Mouse (Mus musculus): ENCODE results near the gene Papss1. TPM values are rescaled to one million over a fixed set of nuclear protein-coding genes. Genes with fewer than 3 reads are reported as not detected.
A peak's percentile ranks its signal among the peaks of the same experiment; 100 is the strongest.

Papss1 gene
- polyA plus RNA-seq, 1 experiment from 2014 or later: 5.6 TPM

DNA sequence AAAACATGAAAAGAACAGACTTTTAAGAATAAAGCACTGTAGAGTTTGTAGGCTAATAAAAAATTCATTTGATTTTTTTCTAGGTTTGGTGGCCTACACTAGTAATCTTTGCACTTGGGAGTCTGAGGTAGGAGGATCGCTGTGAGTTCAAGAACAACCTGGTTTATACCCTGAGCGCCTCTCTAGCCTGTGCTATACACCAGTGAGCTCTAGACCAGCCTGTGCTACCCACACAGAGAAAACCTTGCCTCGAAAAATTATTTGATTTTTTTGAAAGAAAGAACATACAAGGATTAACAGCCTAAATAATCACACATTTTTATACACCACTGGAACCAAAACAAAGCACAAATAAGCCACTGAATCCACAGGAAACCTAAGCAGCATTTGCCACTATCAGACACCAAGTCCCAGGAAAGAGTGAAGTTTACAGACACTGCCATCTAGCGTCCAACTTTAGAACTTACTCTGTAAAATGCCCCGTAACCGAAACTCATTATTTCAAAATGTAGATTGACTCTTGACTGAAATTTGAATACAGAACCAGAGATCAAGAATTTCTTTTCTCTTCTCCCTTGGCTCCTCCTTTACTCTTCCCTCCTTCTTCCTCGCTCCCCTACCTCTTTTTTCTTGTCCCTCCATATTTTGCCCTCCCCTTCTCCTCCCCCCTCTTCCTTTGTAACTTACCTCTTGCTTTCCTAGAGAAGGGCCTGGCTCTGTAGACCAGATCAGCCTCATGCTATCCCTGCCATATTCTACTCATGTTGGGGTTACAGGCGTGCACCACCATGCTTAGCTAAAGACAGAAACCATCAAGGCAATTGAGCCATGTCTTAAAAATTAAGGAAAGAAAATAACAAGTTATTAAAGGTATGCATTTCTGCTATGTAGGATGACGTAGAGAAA lies 12.0 kb upstream of the Papss1 start:
- no peak for DNase-seq
- no peak for TF ChIP-seq EP300 (IDR thresholded peaks at IDR 0.05; ENCODE audit: low read depth)
- TF ChIP-seq CTCF (IDR thresholded peaks at IDR 0.05; ENCODE audit: low read depth): peak; percentile 81
- no peak for ATAC-seq
- no peaks in the 10 kb centered on the region for H3K36me3 ChIP-seq (replicated peaks; ENCODE audit: insufficient read depth, low read length)
- H3K27me3 ChIP-seq (ENCODE audit: insufficient read depth, low read length): no peaks in the 10 kb centered on the region
- H3K4me3 ChIP-seq (ENCODE audit: low read depth, low read length): no peak overlapping the region
- no peaks in the 10 kb centered on the region for H3K4me1 ChIP-seq (ENCODE audit: insufficient read depth)
- no peaks in the 10 kb centered on the region for H3K9me3 ChIP-seq (ENCODE audit: low read length)
- WGBS (ENCODE audit: insufficient replicate concordance): 37% methylated on average over 9 of the region's 9 CpGs
- H3K9ac ChIP-seq (replicated peaks): no peak overlapping the region
- no peak overlapping the region for H3K27ac ChIP-seq (ENCODE audit: low read depth)
- no peak overlapping the region for H3K4me2 ChIP-seq (ENCODE audit: low read depth, low read length)

DNA sequence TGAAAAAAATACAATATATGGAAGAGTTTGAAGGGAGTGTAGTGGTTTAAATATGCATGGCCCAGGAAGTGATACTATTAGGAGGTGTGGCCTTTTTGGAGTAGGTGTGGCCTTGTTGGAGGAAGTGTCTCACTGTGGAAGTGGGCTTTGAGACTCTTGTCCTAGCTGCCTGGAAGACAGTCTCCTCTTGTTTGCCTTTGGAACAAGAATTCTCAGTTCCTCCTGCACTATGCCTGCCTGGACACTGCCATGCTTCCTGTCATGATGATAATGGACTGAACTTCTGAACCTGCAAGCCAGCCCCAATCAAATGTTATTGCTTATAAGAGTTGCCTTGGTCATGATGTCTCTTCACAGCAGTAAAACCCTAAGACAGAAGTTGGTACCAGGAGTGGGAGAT lies 8.8 kb upstream of the Papss1 start:
- ATAC-seq (no peak), DNase-seq (no peak)
- Histone ChIP-seq H3K9ac (replicated peaks) (no peak overlapping the region), H3K4me3 (ENCODE audit: low read depth, low read length) (no peak overlapping the region), H3K27me3 (ENCODE audit: insufficient read depth, low read length) (no peaks in the 10 kb centered on the region), H3K4me1 (ENCODE audit: insufficient read depth) (no peaks in the 10 kb centered on the region), H3K36me3 (replicated peaks; ENCODE audit: insufficient read depth, low read length) (no peaks in the 10 kb centered on the region), H3K9me3 (ENCODE audit: low read length) (no peaks in the 10 kb centered on the region), H3K27ac (ENCODE audit: low read depth) (no peak overlapping the region), H3K4me2 (ENCODE audit: low read depth, low read length) (no peak overlapping the region)
- TF ChIP-seq EP300 (IDR thresholded peaks at IDR 0.05; ENCODE audit: low read depth) (no peak), CTCF (IDR thresholded peaks at IDR 0.05; ENCODE audit: low read depth) (no peak)

GRCm38 (mm10) chr3:131561591-131561990 lies 3.0 kb upstream of the Papss1 start:
- Histone ChIP-seq H3K4me2 (ENCODE audit: low read depth, low read length) (no peak overlapping the region), H3K4me3 (ENCODE audit: low read depth, low read length) (no peak overlapping the region)
- no peak for ATAC-seq

GRCm38 (mm10) chr3:131565257-131565610 lies 666 bp downstream of the Papss1 start:
- peak overlapping the region; percentile 87 for H3K4me2 ChIP-seq (ENCODE audit: low read depth, low read length)
- ATAC-seq (no peak), DNase-seq (no peak)
- H3K27ac ChIP-seq (ENCODE audit: low read depth): no peak overlapping the region
- no peaks in the 10 kb centered on the region for H3K27me3 ChIP-seq (ENCODE audit: insufficient read depth, low read length)
- 3% methylated on average over 9 of the region's 9 CpGs for WGBS (ENCODE audit: insufficient replicate concordance)
- peak overlapping the region; percentile 75 for H3K4me3 ChIP-seq (ENCODE audit: low read depth, low read length)
- no peaks in the 10 kb centered on the region for H3K36me3 ChIP-seq (replicated peaks; ENCODE audit: insufficient read depth, low read length)
- H3K9ac ChIP-seq (replicated peaks): peak overlapping the region; percentile 78
- H3K4me1 ChIP-seq (ENCODE audit: insufficient read depth): peaks cover 12% of the 10 kb centered on the region
- TF ChIP-seq EP300 (IDR thresholded peaks at IDR 0.05; ENCODE audit: low read depth) (no peak), CTCF (IDR thresholded peaks at IDR 0.05; ENCODE audit: low read depth) (no peak)
- no peaks in the 10 kb centered on the region for H3K9me3 ChIP-seq (ENCODE audit: low read length)

More at GRCm38 (mm10) chr3:131561591-131561990, 3.0 kb upstream of the Papss1 start:
- Histone ChIP-seq H3K9me3 (ENCODE audit: low read length) (no peaks in the 10 kb centered on the region), H3K36me3 (replicated peaks; ENCODE audit: insufficient read depth, low read length) (no peaks in the 10 kb centered on the region), H3K9ac (replicated peaks) (no peak overlapping the region), H3K4me1 (ENCODE audit: insufficient read depth) (peaks cover 12% of the 10 kb centered on the region), H3K27me3 (ENCODE audit: insufficient read depth, low read length) (no peaks in the 10 kb centered on the region), H3K27ac (ENCODE audit: low read depth) (no peak overlapping the region)
- TF ChIP-seq CTCF (IDR thresholded peaks at IDR 0.05; ENCODE audit: low read depth): no peak
- no peak for TF ChIP-seq EP300 (IDR thresholded peaks at IDR 0.05; ENCODE audit: low read depth)
- DNase-seq: no peak

DNA sequence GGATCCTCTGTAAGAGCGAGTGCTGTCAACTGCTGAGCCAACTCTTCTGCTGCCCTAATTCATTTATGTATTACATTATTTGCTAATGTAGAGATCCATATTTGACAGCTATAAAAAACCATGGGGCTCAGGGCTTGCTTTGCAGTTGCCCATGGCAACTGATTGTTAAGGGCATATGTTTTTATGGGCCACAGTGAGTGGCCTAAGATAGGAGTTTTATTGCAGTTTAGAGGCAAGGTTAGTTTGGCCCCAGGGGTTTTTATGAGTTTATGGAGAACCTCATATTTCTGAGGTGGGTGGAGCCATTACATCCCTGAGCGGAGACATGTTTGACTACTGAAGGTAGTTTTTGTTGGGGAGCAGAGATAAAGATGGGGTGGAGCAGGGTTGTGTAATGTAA lies 1.7 kb downstream of the Papss1 start:
- Histone ChIP-seq H3K4me1 (ENCODE audit: insufficient read depth) (peaks cover 16% of the 10 kb centered on the region), H3K4me3 (ENCODE audit: low read depth, low read length) (no peak overlapping the region), H3K9ac (replicated peaks) (no peak overlapping the region), H3K27ac (ENCODE audit: low read depth) (no peak overlapping the region), H3K4me2 (ENCODE audit: low read depth, low read length) (no peak overlapping the region), H3K9me3 (ENCODE audit: low read length) (no peaks in the 10 kb centered on the region), H3K36me3 (replicated peaks; ENCODE audit: insufficient read depth, low read length) (no peaks in the 10 kb centered on the region), H3K27me3 (ENCODE audit: insufficient read depth, low read length) (no peaks in the 10 kb centered on the region)
- no peak for DNase-seq
- WGBS (ENCODE audit: insufficient replicate concordance): 78% methylated on average over 2 of the region's 2 CpGs
- TF ChIP-seq EP300 (IDR thresholded peaks at IDR 0.05; ENCODE audit: low read depth) (no peak), CTCF (IDR thresholded peaks at IDR 0.05; ENCODE audit: low read depth) (no peak)
- no peak for ATAC-seq

DNA sequence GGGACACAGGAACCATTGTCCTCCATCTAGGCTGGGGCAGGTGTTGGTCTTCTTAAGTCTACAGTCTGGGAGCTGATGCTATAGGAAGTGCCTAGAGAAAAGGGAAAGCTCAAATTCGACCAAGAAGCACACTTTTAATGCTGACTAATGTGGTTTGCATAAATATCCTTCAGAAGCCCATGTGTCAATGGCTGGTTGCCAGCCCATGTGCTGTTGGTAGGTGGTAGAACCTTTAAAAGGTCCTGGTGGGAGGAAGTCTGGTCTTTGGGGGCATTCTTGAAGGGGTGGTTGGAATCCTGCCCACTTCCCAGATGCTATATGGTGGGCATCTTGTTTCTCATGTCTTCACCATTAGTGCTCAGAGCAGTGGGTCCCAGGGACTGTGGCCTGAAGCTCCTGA lies 5.9 kb downstream of the Papss1 start:
- 30% methylated on average over 1 of the region's 1 CpGs for WGBS (ENCODE audit: insufficient replicate concordance)
- no peak for ATAC-seq
- H3K9me3 ChIP-seq (ENCODE audit: low read length): no peaks in the 10 kb centered on the region
- H3K27ac ChIP-seq (ENCODE audit: low read depth): no peak overlapping the region
- no peak for DNase-seq
- no peak overlapping the region for H3K4me3 ChIP-seq (ENCODE audit: low read depth, low read length)
- TF ChIP-seq EP300 (IDR thresholded peaks at IDR 0.05; ENCODE audit: low read depth) (no peak), CTCF (IDR thresholded peaks at IDR 0.05; ENCODE audit: low read depth) (no peak)
- no peak overlapping the region for H3K4me2 ChIP-seq (ENCODE audit: low read depth, low read length)
- H3K36me3 ChIP-seq (replicated peaks; ENCODE audit: insufficient read depth, low read length): no peaks in the 10 kb centered on the region
- no peaks in the 10 kb centered on the region for H3K27me3 ChIP-seq (ENCODE audit: insufficient read depth, low read length)
- H3K4me1 ChIP-seq (ENCODE audit: insufficient read depth): peaks cover 9% of the 10 kb centered on the region
- H3K9ac ChIP-seq (replicated peaks): no peak overlapping the region

Measured in liver, postnatal 0 days (tissue).